Mouse (Mus musculus) heart, adult 11 months (tissue): ENCODE data around the gene Slc35b2.

Source experiments
- DNase-seq: peaks from one replicate; pipeline ENCODE4 v3.0.0; 2022

Slc35b2 gene

GRCm38 (mm10) chr17:45602984-45603383 lies 39.3 kb downstream of the Slc35b2 start:
- no peak for DNase-seq

GRCm38 (mm10) chr17:45606992-45607879 lies 43.6 kb downstream of the Slc35b2 start:
- DNase-seq: no peak

- DNase-seq: peak; percentile 83
These were observed 44.7 kb downstream of the Slc35b2 start for GRCm38 (mm10) chr17:45608396-45608795.

- DNase-seq: peak; percentile 98
These were observed 46.6 kb downstream of the Slc35b2 start for GRCm38 (mm10) chr17:45610144-45610866.

GRCm38 (mm10) chr17:45612008-45612407 lies 48.3 kb downstream of the Slc35b2 start:
- peak; percentile 72 for DNase-seq

GRCm38 (mm10) chr17:45612921-45613320 lies 49.2 kb downstream of the Slc35b2 start:
- peak; percentile 94 for DNase-seq

- no peak for DNase-seq
These were observed 52.5 kb downstream of the Slc35b2 start for GRCm38 (mm10) chr17:45616046-45616650.

GRCm38 (mm10) chr17:45616679-45617078 lies 53.0 kb downstream of the Slc35b2 start:
- DNase-seq: no peak
